Mouse (Mus musculus) liver, embryonic 13.5 days (tissue): ENCODE measurements around the gene Ccdc93. TPM values are rescaled to one million over a fixed set of nuclear protein-coding genes. Genes with fewer than 3 reads are reported as not detected.

Experiments used
- ATAC-seq: fragments of 200-750 bp; cut with Nextera tagmentation; 2 replicates; pipeline ENCODE4 v1.8.0; 2017; ENCODE audit warnings: low read depth, mild to moderate bottlenecking, moderate number of reproducible peaks, moderate library complexity
- DNase-seq: peaks from one replicate; pipeline ENCODE4 v3.0.0; 2022
- H3K27ac ChIP-seq: fragments of 300-500 bp; sonication (generic); 2 replicates; pipeline ENCODE4 v1.5.1; 2015; ENCODE audit warnings: moderate library complexity, mild to moderate bottlenecking, inconsistent platforms
- H3K27me3 ChIP-seq: fragments of 300-500 bp; sonication (generic); 2 replicates; pipeline ENCODE4 v1.6.1; 2015; ENCODE audit warnings: mild to moderate bottlenecking, inconsistent platforms
- H3K36me3 ChIP-seq: fragments of 300-500 bp; sonication (generic); 2 replicates; pipeline ENCODE4 v1.6.1; 2015; ENCODE audit warnings: mild to moderate bottlenecking, inconsistent platforms
- H3K4me1 ChIP-seq: fragments of 300-500 bp; sonication (generic); replicated peaks from 2 replicates; pipeline ENCODE4 v1.6.1; 2015; ENCODE audit warnings: inconsistent platforms
- H3K4me2 ChIP-seq: fragments of 300-500 bp; sonication (generic); 2 replicates; pipeline ENCODE4 v1.6.1; 2015; ENCODE audit warnings: inconsistent platforms, mild to moderate bottlenecking, moderate library complexity
- H3K4me3 ChIP-seq: fragments of 300-500 bp; sonication (generic); replicated peaks from 2 replicates; pipeline ENCODE4 v1.5.1; 2015; ENCODE audit warnings: mild to moderate bottlenecking, inconsistent platforms
- H3K9ac ChIP-seq: fragments of 300-500 bp; sonication (generic); 2 replicates; pipeline ENCODE4 v1.6.1; 2015; ENCODE audit warnings: mild to moderate bottlenecking, inconsistent platforms
- H3K9me3 ChIP-seq: fragments of 300-500 bp; sonication (generic); replicated peaks from 2 replicates; pipeline ENCODE4 v1.6.1; 2016; ENCODE audit warnings: inconsistent platforms
- WGBS: fragments of 180-500 bp; shearing (Covaris S2); methylation state at CpG from one replicate; pipeline ENCODE4 v1.1.7; 2015; ENCODE audit not compliant: insufficient replicate concordance; 5-methylcytosine and 5-hydroxymethylcytosine counted together
- polyA plus RNA-seq: library from polyadenylated mRNA; unstranded; fragments of >200 nt; fragmentation: Nextera tagmentation; extraction: Ambion mirVana; gene quantifications from 2 replicates; pipeline ENCODE4 v1.2.1, GENCODE M21; 2015

Gene Ccdc93
- polyA plus RNA-seq: 3.7 TPM in 2 replicates

DNA sequence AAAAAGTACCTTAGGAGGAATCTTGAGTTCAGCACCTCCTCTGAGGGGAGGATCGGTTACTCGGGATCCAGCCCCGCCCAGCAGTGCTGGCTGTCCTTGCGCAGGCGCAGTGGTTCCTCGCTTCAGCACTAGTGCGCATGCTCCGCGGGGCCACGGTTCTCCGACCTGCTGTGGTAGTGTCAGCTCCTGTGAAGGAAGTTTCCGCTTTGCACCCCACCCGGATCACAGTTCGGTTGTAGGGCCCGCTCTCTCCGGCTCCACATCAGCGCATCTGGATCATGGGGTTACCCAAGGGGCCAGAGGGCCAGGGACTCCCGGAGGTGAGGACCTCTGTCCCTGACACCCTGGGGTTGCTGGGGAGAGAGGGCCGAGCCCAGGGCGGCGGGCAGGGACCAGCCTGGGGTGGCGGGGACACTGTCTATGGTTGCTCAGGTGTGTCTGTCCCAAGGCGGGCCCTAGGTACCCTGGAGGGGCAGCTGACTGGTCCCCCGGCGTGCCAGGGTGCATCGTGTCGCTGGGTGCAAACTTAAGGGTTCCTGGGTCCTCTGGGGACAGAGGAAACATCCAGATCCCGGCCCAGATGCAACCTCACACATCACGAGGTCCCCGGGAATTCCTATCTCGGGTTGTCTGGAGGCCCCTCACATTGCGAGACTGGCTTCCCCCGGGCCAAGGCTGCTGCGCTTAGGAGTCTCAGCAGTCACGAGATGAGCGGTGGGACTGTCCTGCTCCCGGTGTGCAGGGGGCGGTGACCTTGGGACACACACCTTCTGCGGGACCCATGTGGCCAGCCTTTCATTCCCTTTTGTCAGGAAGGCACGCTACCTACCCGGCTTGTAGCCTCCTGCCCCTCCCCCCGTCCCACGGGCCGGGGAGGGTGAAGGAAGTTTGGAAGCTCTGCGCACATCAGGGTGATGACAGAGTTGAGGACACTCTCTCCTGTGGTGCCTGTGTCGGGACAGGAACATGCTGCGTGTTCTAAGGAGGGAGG lies at the start of gene Ccdc93:
Gene Ccdc93, plus strand, starts transcription at position 112 of the 991 bp plus-strand sequence.
- WGBS: under 1% methylated on average over 47 of the region's 47 CpGs

GRCm38 (mm10) chr1:121381562-121381961 lies 49.3 kb upstream of the Ccdc93 start:
- Histone ChIP-seq H3K9me3 (no peaks in the 10 kb centered on the region; the same call in 1 of the 2 replicates), H3K4me2 (no peak overlapping the region), H3K36me3 (no peaks in the 10 kb centered on the region), H3K27ac (no peak overlapping the region), H3K9ac (no peak overlapping the region), H3K4me1 (no peaks in the 10 kb centered on the region), H3K27me3 (no peaks in the 10 kb centered on the region), H3K4me3 (no peak overlapping the region)
- no peak for DNase-seq
- no peak for ATAC-seq
- 54% methylated on average over 3 of the region's 3 CpGs for WGBS

More for the DNA sequence above, at the start of gene Ccdc93:
- no peaks in the 10 kb centered on the region for H3K9me3 ChIP-seq
- peak within 1 kb of the TSS; percentile 86 for H3K9ac ChIP-seq
- ATAC-seq (peak; percentile 95), DNase-seq (peak; percentile 97)
- H3K4me2 ChIP-seq: peak within 1 kb of the TSS; percentile 97
- peak within 1 kb of the TSS; percentile 74 for H3K4me3 ChIP-seq
- no peaks in the 10 kb centered on the region for H3K27me3 ChIP-seq
- peak within 1 kb of the TSS; percentile 69 for H3K27ac ChIP-seq
- peaks cover 14% of the 10 kb centered on the region for H3K4me1 ChIP-seq
- peaks cover 13% of the 10 kb centered on the region for H3K36me3 ChIP-seq

- DNase-seq (no peak), ATAC-seq (no peak)
- Histone ChIP-seq H3K27me3 (no peaks in the 10 kb centered on the region), H3K27ac (no peak overlapping the region), H3K4me3 (no peak overlapping the region), H3K9ac (no peak overlapping the region), H3K4me2 (no peak overlapping the region), H3K9me3 (no peaks in the 10 kb centered on the region), H3K4me1 (no peaks in the 10 kb centered on the region), H3K36me3 (no peaks in the 10 kb centered on the region)
- WGBS: 46% methylated on average over 6 of the region's 6 CpGs
Measured at GRCm38 (mm10) chr1:121388312-121388711, 42.5 kb upstream of the Ccdc93 start.

DNA sequence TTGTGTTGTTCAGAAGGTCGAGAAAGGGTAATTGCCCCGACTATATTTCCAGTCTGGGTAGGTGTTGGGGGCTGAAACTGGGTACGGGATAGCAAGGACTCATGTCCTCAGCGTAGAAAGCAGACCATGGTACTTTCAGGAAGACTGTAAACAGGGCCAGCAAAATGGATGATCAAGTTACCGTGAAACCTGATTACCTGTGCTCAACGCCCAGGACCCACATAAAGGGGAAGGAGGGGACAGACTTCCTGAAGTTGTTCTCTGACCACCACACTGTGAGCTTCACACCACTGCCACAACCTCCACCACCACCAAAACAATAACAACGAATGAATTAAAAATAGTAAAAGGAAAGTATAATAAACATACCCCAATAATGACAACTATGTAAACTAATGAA lies 42.1 kb upstream of the Ccdc93 start:
- no peak for ATAC-seq

DNA sequence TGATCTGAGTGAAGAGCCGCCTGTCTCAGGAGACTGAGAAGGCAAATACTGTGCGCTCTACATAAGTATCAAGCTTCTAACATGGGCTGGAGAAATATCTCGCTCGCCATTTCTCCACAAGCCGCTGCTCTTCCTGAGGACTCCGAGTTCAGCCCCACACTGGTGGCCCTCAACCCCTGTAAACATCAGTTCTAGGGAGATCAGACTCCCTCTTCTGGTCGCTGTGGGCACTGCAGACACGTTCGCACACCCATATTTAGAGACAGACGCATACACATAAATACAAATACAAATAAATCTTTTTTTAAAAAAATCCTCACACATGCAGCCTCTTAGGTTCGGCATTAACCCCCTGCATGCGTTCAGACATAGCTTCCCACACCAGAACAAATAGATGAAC lies 41.3 kb upstream of the Ccdc93 start:
- no peak overlapping the region for H3K27ac ChIP-seq
- no peak overlapping the region for H3K4me2 ChIP-seq
- no peak for DNase-seq
- H3K27me3 ChIP-seq: no peaks in the 10 kb centered on the region
- H3K9ac ChIP-seq: no peak overlapping the region
- WGBS: 74% methylated on average over 12 of the region's 12 CpGs
- no peaks in the 10 kb centered on the region for H3K9me3 ChIP-seq
- H3K4me1 ChIP-seq: no peaks in the 10 kb centered on the region
- no peak for ATAC-seq
- no peak overlapping the region for H3K4me3 ChIP-seq
- H3K36me3 ChIP-seq: no peaks in the 10 kb centered on the region

More for the DNA sequence above, 42.1 kb upstream of the Ccdc93 start:
- Histone ChIP-seq H3K27ac (no peak overlapping the region), H3K9ac (no peak overlapping the region), H3K4me2 (no peak overlapping the region), H3K9me3 (no peaks in the 10 kb centered on the region), H3K4me1 (no peaks in the 10 kb centered on the region), H3K4me3 (no peak overlapping the region), H3K27me3 (no peaks in the 10 kb centered on the region), H3K36me3 (no peaks in the 10 kb centered on the region)
- DNase-seq: no peak
- 49% methylated on average over 7 of the region's 7 CpGs for WGBS

DNA sequence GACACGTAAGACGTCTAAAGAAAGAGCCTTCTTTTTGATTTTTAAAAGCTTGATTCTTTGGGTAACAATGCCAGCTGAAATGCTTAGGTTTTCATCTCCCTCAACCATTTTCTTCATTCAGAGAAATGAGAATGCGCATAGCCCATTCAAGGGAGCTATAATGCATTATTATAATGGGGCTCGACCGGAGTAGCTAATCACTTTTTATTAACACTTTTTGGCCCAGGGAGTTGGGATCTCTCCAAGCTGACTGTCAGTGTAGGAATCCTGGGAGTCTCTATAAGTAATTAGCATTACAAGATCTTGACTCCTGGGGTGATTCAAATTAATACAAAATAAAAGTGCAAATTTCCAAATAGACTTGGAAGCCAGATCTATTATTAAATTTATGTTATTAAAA lies 40.8 kb upstream of the Ccdc93 start:
- H3K9me3 ChIP-seq: no peaks in the 10 kb centered on the region
- no peak for DNase-seq
- no peak overlapping the region for H3K4me2 ChIP-seq
- no peaks in the 10 kb centered on the region for H3K27me3 ChIP-seq
- H3K36me3 ChIP-seq: no peaks in the 10 kb centered on the region
- 85% methylated on average over 5 of the region's 5 CpGs for WGBS
- no peaks in the 10 kb centered on the region for H3K4me1 ChIP-seq
- H3K27ac ChIP-seq: no peak overlapping the region
- H3K4me3 ChIP-seq: no peak overlapping the region
- no peak for ATAC-seq
- H3K9ac ChIP-seq: no peak overlapping the region

GRCm38 (mm10) chr1:121390421-121390820 lies 40.4 kb upstream of the Ccdc93 start:
- no peak for ATAC-seq
- Histone ChIP-seq H3K4me3 (no peak overlapping the region), H3K4me2 (no peak overlapping the region), H3K36me3 (no peaks in the 10 kb centered on the region), H3K9me3 (no peaks in the 10 kb centered on the region), H3K27me3 (no peaks in the 10 kb centered on the region), H3K9ac (no peak overlapping the region), H3K4me1 (no peaks in the 10 kb centered on the region), H3K27ac (no peak overlapping the region)
- 60% methylated on average over 13 of the region's 13 CpGs for WGBS
- no peak for DNase-seq

- ATAC-seq: no peak
- 70% methylated on average over 8 of the region's 8 CpGs for WGBS
Measured at GRCm38 (mm10) chr1:121390855-121391254, 40.0 kb upstream of the Ccdc93 start.

DNA sequence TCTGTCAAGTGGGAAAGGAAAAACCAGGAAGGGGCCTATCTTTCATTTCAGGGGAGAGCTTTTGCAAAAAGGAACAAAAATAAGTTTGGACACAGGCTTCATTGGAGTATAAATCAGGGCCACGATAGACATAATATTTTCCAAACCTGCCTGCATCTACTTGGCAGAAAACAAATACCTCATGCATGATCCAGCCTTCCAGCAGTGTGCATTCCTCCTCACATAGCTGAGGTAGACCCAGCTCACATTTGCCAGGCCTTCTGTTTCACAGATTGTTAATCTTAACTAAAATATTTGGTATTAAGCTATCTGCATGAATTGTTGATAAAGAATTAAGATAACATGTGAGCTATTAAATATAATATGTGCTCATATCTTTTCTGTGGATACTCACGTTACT lies 37.7 kb upstream of the Ccdc93 start:
- no peaks in the 10 kb centered on the region for H3K9me3 ChIP-seq
- H3K9ac ChIP-seq: no peak overlapping the region
- H3K36me3 ChIP-seq: no peaks in the 10 kb centered on the region
- H3K27me3 ChIP-seq: no peaks in the 10 kb centered on the region
- WGBS: 68% methylated on average over 2 of the region's 2 CpGs
- DNase-seq: no peak
- H3K4me3 ChIP-seq: no peak overlapping the region
- H3K27ac ChIP-seq: no peak overlapping the region
- H3K4me1 ChIP-seq: no peaks in the 10 kb centered on the region
- no peak for ATAC-seq
- H3K4me2 ChIP-seq: no peak overlapping the region

More at GRCm38 (mm10) chr1:121390855-121391254, 40.0 kb upstream of the Ccdc93 start:
- H3K4me2 ChIP-seq: no peak overlapping the region
- DNase-seq: no peak
- no peak overlapping the region for H3K4me3 ChIP-seq
- H3K27ac ChIP-seq: no peak overlapping the region
- H3K27me3 ChIP-seq: no peaks in the 10 kb centered on the region
- no peaks in the 10 kb centered on the region for H3K9me3 ChIP-seq
- H3K9ac ChIP-seq: no peak overlapping the region
- H3K36me3 ChIP-seq: no peaks in the 10 kb centered on the region
- H3K4me1 ChIP-seq: no peaks in the 10 kb centered on the region

DNA sequence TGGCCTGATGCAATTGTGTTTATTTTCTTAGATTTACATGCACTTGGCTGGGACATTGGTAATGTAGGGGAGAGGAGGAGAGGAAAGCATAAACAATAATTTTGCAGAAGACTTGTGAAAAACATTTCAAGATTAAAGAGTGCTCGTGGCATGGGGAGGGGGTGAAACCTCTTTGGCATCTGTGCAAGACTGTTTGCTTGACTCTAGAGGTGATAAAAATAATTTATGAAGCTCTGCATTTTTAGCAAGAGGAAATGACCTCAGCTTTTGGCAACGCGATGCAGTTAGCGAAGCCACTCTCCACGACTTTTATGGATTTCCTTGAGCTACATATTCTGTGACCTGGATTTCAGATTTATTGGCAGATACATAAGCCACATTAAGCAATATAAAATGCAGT lies 36.1 kb upstream of the Ccdc93 start:
- ATAC-seq (no peak), DNase-seq (no peak)
- Histone ChIP-seq H3K4me3 (no peak overlapping the region), H3K4me2 (no peak overlapping the region), H3K9me3 (no peaks in the 10 kb centered on the region), H3K36me3 (no peaks in the 10 kb centered on the region), H3K9ac (no peak overlapping the region), H3K27ac (no peak overlapping the region), H3K27me3 (no peaks in the 10 kb centered on the region), H3K4me1 (no peaks in the 10 kb centered on the region)
- WGBS: 37% methylated on average over 5 of the region's 5 CpGs

DNA sequence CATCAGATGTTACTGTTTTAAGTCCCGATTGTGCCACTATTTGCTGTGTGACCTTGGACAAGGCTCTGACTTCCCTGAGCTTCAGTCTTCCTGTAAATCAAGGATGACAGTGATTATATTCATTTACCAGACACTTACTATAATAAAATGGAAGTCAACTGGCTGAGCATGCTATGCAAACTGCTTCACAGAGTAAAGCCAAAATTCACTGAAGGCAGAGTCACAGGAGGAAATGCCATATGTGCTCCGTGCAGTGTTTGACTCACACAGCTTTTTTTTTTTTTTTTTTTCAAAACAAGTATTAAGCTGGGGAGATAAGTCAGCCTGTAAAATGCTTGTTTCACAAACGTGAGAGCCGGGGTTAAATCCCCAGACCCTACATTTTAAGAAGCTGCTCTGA lies 34.3 kb upstream of the Ccdc93 start:
- Histone ChIP-seq H3K4me1 (no peaks in the 10 kb centered on the region), H3K27me3 (no peaks in the 10 kb centered on the region), H3K4me2 (no peak overlapping the region), H3K9ac (no peak overlapping the region), H3K27ac (no peak overlapping the region), H3K9me3 (no peaks in the 10 kb centered on the region), H3K36me3 (no peaks in the 10 kb centered on the region), H3K4me3 (no peak overlapping the region)
- WGBS: 60% methylated on average over 4 of the region's 4 CpGs
- no peak for DNase-seq
- ATAC-seq: no peak

DNA sequence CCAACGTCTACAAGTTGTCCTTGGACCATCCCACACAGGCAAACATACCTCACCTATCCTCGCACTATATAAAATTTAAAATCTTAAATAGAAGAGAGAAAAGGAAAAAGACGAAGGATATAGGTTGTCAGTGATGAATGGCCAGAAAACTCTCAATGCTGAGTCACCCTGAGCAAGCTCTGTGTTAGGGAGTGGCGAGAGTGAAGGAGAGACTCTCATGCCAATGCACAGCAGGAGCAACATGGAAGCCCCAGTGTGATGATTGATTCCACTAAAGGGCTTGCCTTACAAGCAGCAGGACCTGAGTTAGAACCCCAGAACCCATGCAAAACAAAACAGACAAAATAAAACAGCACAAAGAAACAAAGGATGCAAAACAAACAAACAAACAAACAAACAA lies 32.6 kb upstream of the Ccdc93 start:
- WGBS: 50% methylated on average over 4 of the region's 4 CpGs
- H3K9ac ChIP-seq: no peak overlapping the region

More for the DNA sequence above, 32.6 kb upstream of the Ccdc93 start:
- no peak overlapping the region for H3K4me3 ChIP-seq
- H3K4me2 ChIP-seq: no peak overlapping the region
- H3K27ac ChIP-seq: no peak overlapping the region
- ATAC-seq (no peak), DNase-seq (no peak)
- H3K27me3 ChIP-seq: no peaks in the 10 kb centered on the region
- H3K4me1 ChIP-seq: no peaks in the 10 kb centered on the region
- no peaks in the 10 kb centered on the region for H3K36me3 ChIP-seq
- no peaks in the 10 kb centered on the region for H3K9me3 ChIP-seq
